Mouse (Mus musculus): Measurements from ENCODE around the gene Six5.
A peak's percentile ranks its signal among the peaks of the same experiment; 100 is the strongest.

Gene Six5

GRCm38 (mm10) chr7:19096421-19096976 lies 2.1 kb downstream of the Six5 start:
- no peak for DNase-seq (ENCODE audit: low spot score in 2 of 2)

DNA sequence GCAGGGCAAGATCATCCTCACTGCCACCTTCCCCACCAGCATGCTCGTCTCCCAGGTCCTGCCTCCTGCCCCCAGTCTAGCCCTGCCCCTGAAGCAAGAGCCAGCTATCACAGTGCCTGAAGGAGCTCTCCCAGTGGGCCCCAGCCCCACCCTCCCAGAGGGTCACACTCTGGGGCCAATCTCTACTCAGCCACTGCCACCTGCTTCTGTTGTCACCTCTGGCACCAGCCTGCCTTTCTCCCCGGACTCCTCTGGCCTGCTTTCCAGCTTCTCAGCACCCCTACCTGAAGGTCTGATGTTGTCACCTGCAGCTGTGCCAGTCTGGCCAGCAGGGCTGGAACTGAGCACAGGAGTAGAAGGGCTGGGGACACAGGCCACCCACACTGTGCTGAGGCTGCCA lies 2.8 kb downstream of the Six5 start:
- DNase-seq (ENCODE audit: low spot score in 2 of 2), result no peak

- no peak for DNase-seq (ENCODE audit: low spot score in 2 of 2)
Observed at GRCm38 (mm10) chr7:19097863-19098262, 3.5 kb downstream of the Six5 start.

- DNase-seq (ENCODE audit: low spot score in 2 of 2), result no peak
Observed at GRCm38 (mm10) chr7:19098811-19099210, 4.4 kb downstream of the Six5 start.

DNA sequence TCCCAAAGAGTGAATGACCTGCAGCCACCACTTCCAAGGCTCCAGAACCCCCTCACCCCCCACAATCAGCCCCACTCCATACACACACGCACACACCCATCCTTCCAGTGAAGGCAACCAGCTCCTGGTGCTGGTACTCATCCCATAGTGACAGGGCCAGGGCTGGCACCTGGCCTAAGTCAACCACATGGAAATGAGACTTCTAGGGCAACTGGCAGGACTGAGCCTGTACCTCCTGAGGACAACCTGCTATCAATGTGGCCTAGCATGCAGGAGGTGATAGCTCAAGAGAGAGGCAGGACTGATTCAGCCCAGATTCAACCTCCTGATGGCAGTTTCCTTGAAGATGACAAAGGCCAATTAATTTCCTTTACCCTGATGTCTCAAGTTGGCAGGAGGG lies 5.9 kb downstream of the Six5 start:
- DNase-seq (ENCODE audit: low spot score in 2 of 2), result no peak

GRCm38 (mm10) chr7:19103741-19104140 lies 9.3 kb downstream of the Six5 start:
- no peak for DNase-seq (ENCODE audit: low spot score in 2 of 2)

DNA sequence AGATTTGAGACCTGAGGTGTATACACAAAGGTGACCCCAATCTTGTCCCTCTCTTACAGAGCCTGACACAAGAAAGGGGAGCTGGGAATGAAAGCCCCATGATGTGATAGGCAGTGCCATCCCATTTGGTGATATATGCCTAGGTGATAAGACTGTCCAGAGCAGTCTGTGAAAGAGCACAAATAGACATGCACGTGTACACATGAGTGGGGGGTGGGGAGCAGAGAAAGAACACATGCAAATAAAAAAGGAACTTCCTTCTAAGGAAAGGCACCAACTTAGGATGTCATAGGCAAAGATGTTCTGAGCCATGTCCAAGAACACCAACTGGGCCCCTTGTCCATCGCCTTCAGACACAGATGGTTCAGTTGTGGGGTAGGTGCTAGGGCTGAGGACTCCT lies 10.1 kb downstream of the Six5 start:
- DNase-seq (ENCODE audit: low spot score in 2 of 2), result no peak

GRCm38 (mm10) chr7:19107436-19107835 lies 13.0 kb downstream of the Six5 start:
- no peak for DNase-seq (ENCODE audit: low spot score in 2 of 2)

GRCm38 (mm10) chr7:19109565-19109964 lies 15.2 kb downstream of the Six5 start:
- DNase-seq (ENCODE audit: low spot score in 2 of 2), result no peak

- DNase-seq (ENCODE audit: low spot score in 2 of 2), result no peak
Observed at GRCm38 (mm10) chr7:19118028-19118771, 23.8 kb downstream of the Six5 start, which contains the start of gene Gm4969. TSS of gene Gm4969 (minus strand) at chr7:19118368.

DNA sequence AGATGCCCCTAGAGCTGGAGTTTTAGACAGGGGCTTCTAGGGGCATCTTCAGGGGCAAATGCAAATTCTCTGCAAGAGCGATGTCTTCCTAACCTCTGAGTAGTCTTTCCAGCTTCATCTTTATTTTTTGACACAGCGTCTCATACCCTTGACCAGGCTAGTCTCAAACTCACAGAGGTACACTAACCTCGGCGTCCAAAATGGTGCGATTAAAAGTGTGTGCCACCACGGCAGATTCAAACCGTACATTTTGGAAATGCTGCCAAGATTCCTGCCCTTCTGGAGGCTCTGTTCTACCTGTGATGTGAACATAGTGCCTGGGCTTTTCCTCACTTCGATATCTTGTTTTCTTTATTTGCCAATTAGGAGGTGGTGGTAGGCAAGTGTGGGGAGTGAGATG lies 24.7 kb downstream of the Six5 start:
- DNase-seq (ENCODE audit: low spot score in 2 of 2), result no peak

- DNase-seq (ENCODE audit: low spot score in 2 of 2), result peak; percentile 94 to 95
Observed at GRCm38 (mm10) chr7:19119631-19120429, 25.4 kb downstream of the Six5 start, which contains the start of gene Fbxo46. TSS of gene Fbxo46 (plus strand) at chr7:19119859.

DNA sequence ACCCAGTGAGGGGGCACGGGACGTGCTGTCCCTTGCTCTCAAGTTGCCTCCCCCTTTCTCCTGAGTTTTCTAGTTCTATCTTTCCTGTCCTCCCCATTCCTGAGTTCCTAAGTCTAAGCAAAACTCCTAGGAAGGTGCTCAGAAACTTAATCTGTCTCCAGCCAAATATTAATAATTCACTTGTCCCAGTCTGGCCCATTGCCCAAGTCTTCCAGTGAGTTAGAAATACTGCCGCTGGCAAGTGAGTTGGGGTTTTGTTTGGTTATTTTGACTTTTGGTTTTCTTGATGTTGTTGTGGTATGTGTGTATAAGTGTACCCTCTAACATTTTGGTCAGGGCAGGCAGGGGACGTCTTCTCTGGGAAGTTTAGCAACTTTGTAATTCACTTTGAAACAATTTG lies 27.3 kb downstream of the Six5 start:
- no peak for DNase-seq (ENCODE audit: low spot score in 2 of 2)

GRCm38 (mm10) chr7:19124713-19125112 lies 30.3 kb downstream of the Six5 start:
- no peak for DNase-seq (ENCODE audit: low spot score in 2 of 2)

GRCm38 (mm10) chr7:19127744-19128143 lies 33.4 kb downstream of the Six5 start:
- DNase-seq (ENCODE audit: low spot score in 2 of 2), result no peak

- no peak for DNase-seq (ENCODE audit: low spot score in 2 of 2)
Observed at GRCm38 (mm10) chr7:19129396-19129795, 35.0 kb downstream of the Six5 start.

- DNase-seq (ENCODE audit: low spot score in 2 of 2), result peak in 1 of 2 experiments; percentile 19
Observed at GRCm38 (mm10) chr7:19130657-19131056, 36.3 kb downstream of the Six5 start.

DNA sequence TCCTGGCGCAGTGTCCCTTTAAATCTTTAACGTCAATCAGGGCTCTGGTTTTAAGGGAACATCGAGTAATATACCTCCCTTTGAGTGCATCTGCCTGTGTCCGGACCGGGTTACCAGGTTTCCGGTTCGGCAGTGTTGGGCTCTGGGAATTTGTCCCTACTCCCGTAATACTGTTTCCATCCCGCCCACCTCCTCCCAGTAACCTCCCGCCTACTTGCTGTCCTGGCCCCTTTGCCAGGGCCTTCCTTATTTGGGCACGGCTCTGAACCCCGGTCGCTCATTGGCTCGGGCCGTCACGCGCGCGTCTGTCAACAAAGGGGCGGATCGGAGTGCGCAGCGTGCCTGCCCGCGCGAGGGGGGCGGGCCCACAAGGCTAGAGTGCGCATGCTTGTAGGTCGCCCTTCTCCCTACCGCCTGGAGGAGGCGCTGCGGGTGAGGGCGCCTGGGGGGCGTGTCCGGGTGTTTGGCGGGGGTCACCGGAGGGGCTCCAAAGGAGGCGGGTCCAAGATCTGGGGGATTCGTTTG lies 37.0 kb downstream of the Six5 start:
- DNase-seq (ENCODE audit: low spot score in 2 of 2), result peak; percentile 92 to 95

GRCm38 (mm10) chr7:19136168-19136567 lies 41.8 kb downstream of the Six5 start:
- no peak for DNase-seq (ENCODE audit: low spot score in 2 of 2)

DNA sequence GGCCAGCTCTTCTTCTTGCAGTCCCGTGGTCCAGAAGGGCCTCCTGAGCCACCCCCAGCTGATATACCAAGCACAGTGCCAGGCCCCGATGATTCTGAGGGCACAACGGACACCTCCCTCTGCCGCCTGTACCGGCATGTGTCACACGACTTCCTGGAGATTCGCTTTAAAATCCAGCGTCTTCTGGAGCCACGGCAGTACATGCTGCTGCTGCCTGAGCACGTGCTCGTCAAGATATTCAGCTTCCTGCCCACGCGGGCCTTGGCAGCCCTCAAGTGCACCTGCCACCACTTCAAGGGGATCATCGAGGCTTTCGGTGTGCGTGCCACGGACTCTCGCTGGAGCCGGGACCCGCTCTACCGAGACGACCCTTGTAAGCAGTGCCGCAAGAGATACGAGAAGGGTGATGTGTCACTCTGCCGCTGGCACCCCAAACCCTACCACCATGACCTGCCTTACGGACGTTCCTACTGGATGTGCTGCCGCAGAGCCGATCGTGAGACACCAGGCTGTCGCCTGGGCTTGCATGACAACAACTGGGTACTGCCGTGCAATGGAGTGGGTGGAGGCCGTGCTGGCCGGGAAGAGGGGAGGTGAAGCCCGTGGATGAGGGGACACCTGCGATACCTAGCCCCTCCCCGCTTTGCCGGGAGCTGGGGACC lies 42.4 kb downstream of the Six5 start:
- DNase-seq (ENCODE audit: low spot score in 2 of 2), result no peak

DNA sequence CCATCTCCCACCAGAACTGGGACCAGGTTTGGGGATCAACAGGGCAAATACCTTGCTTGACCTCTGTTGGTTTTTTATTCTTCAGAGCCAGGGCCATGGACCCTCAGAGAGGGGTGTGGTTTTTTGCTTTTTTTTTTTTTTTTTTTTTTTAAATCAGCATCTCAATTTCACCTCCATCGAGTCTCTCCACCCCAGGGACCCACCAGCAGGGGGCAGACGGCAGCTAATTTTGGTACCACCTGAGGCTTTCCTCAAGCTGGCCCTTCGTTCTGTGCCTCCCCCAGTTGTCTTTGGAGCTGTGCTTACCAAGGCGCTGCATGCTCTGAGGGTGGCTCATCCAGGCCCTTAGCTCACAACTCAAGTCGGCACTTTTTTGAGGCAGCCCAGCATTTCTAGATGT lies 43.0 kb downstream of the Six5 start:
- peak in 1 of 2 experiments; percentile 63 for DNase-seq (ENCODE audit: low spot score in 2 of 2)

DNA sequence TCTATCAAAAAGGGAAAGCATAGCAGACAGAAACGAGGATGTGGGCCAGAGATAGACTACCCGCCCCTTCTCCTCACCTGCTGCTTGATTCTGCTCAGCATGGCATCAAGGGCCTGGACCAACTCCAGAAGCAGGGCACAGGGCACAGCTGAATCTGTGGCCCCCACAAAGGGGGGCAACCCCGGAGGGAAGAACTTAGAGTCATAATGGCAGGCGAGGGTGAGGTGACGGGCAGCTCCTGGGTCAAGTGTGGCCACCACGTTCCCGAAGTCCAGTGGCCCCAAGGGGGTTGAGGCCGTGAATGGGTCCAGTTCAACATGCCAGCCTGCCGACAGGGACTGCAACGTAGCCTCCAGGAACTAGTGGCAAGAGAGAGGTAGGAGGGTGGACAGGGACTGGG lies 52.4 kb downstream of the Six5 start:
- DNase-seq (ENCODE audit: low spot score in 2 of 2), result no peak

All from natural killer cell, adult 2 months (primary cell).